Mouse (Mus musculus) spleen, postnatal 0 days (tissue): ENCODE measurements around the gene Tuba3a. TPM values are rescaled to one million over a fixed set of nuclear protein-coding genes. Genes with fewer than 3 reads are reported as not detected.

ENCODE experiments used
- polyA plus RNA-seq: library from polyadenylated mRNA; unstranded; fragments of >200 nt; fragmentation: Nextera tagmentation; extraction: Ambion mirVana; gene quantifications from 2 replicates; pipeline ENCODE4 v1.2.1, GENCODE M21; 2015

Gene Tuba3a
- polyA plus RNA-seq: not detected in 2 replicates

DNA sequence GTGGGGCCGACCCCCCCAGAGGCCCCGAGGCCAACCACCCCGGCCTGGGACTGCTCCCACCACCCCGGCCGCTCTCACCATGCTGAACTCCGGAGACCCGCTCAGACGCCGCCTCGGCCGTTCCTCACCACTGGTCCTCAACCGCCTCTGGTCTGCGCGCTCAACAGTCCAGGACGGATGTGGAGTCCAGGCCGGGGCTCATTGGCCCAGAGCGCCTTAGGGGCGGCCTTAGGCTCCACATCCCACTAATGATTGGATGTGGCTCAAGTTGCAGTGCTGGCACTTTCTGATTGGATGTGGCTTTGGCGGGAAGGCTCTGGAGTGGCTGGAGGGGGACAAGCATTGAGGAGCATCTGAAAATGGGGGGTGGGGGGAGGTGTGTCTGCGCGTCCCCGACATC is at the start of gene Tuba3a:
Tuba3a (minus strand) TSS at position 153 of the 400 bp plus-strand sequence.

GRCm38 (mm10) chr6:125320323-125320722 is 34.5 kb upstream of the Tuba3a start, which contains the start of gene Scnn1a:
Gene Scnn1a, plus strand, starts transcription at chr6:125320659.

GRCm38 (mm10) chr6:125313546-125314230 is 27.8 kb upstream of the Tuba3a start, which contains the start of gene Ltbr:
Gene Ltbr, minus strand, starts transcription at chr6:125313885.

DNA sequence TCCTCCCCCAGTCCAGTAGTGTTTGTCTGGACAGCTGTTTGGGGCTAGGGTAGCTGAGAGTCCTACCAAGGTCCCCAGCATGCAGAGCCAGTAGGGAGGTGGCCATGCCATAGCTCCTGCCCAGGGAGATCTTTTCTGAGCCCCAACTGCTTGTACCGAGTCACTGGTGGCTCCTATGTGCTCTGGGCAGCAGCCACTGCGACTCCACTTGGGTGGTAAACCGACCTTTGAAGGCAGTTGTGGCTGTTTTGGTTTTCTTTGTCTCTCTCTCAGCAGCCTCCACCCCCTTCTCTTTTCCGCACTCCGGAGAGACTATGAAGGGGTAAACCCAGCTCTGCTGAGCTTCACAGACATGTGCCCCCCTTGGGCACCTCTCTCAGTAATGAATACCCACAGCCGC is 49.1 kb downstream of the Tuba3a start, which contains the start of gene Cd27:
Cd27 (minus strand) TSS at position 229 of the 400 bp plus-strand sequence.

GRCm38 (mm10) chr6:125231117-125232044 is 54.5 kb downstream of the Tuba3a start, which contains the start of gene Tapbpl:
Gene Tapbpl, minus strand, starts transcription at chr6:125231860.

Other genes with a start within 250 kb of the Tuba3a start
- 43.3 and 47.7 TPM in 2 replicates for gene Ing4, start 246.3 kb downstream of the Tuba3a start, polyA plus RNA-seq
- gene Acrbp, start 236.4 kb downstream of the Tuba3a start, polyA plus RNA-seq: 5.1 and 7.5 TPM in 2 replicates
- gene Lpar5, start 218.1 kb downstream of the Tuba3a start, polyA plus RNA-seq: 1.4 and 1.8 TPM in 2 replicates
- gene Chd4, start 190.1 kb downstream of the Tuba3a start, polyA plus RNA-seq: 39.3 and 45.6 TPM in 2 replicates
- gene Nop2, start 154.1 kb downstream of the Tuba3a start, polyA plus RNA-seq: 35.5 and 37.8 TPM in 2 replicates
- gene Iffo1, start 140.8 kb downstream of the Tuba3a start, polyA plus RNA-seq: 9.4 and 12.4 TPM in 2 replicates
- gene Gapdh, start 119.6 kb downstream of the Tuba3a start, polyA plus RNA-seq: 647 and 650 TPM in 2 replicates
- gene Ncapd2, start 94.3 kb downstream of the Tuba3a start, polyA plus RNA-seq: 118 and 127 TPM in 2 replicates
- gene Mrpl51, start 94.2 kb downstream of the Tuba3a start, polyA plus RNA-seq: 198 and 200 TPM in 2 replicates
- 4.1 and 4.2 TPM in 2 replicates for gene Vamp1, start 70.5 kb downstream of the Tuba3a start, polyA plus RNA-seq
- gene Tapbpl, start 54.2 kb downstream of the Tuba3a start, polyA plus RNA-seq: 5.6 and 8.6 TPM in 2 replicates
- 5.3 and 6.2 TPM in 2 replicates for gene Cd27, start 49.0 kb downstream of the Tuba3a start, polyA plus RNA-seq
- 20.9 and 27.0 TPM in 2 replicates for gene Ltbr, start 27.8 kb upstream of the Tuba3a start, polyA plus RNA-seq
- 1.3 and 1.9 TPM in 2 replicates for gene Scnn1a, start 34.6 kb upstream of the Tuba3a start, polyA plus RNA-seq
- gene Tnfrsf1a, start 63.3 kb upstream of the Tuba3a start, polyA plus RNA-seq: 38.0 and 49.0 TPM in 2 replicates
- gene Plekhg6, start 94.8 kb upstream of the Tuba3a start, polyA plus RNA-seq: 0.07 and 0.10 TPM in 2 replicates
- 78.8 and 88.9 TPM in 2 replicates for gene Cd9, start 208.7 kb upstream of the Tuba3a start, polyA plus RNA-seq